Mouse (Mus musculus) heart, postnatal 0 days (tissue): ENCODE measurements around the gene Olfr1201. TPM values are rescaled to one million over a fixed set of nuclear protein-coding genes. Genes with fewer than 3 reads are reported as not detected.

ENCODE experiments used
- ATAC-seq: fragments of 200-750 bp; cut with Nextera tagmentation; 2 replicates; pipeline ENCODE4 v1.8.0; 2017; ENCODE audit warnings: low read depth, moderate number of reproducible peaks, moderate library complexity; ENCODE audit not compliant: insufficient read depth
- DNase-seq: peaks from one replicate; pipeline ENCODE4 v3.0.0-alpha.2; 2016; ENCODE audit warnings: low spot score
- H3K27ac ChIP-seq: fragments of 300-500 bp; sonication (generic); 2 replicates; pipeline ENCODE4 v1.5.1; 2014; ENCODE audit warnings: low read depth, mild to moderate bottlenecking
- H3K27me3 ChIP-seq: fragments of 300-500 bp; sonication (generic); 2 replicates; pipeline ENCODE4 v1.6.1; 2014; ENCODE audit warnings: low read length, mixed read lengths; ENCODE audit not compliant: control insufficient read depth, insufficient read depth
- H3K36me3 ChIP-seq: fragments of 300-500 bp; sonication (generic); replicated peaks from 2 replicates; pipeline ENCODE4 v1.6.1; 2014; ENCODE audit warnings: low read length, mixed read lengths; ENCODE audit not compliant: control insufficient read depth, insufficient read depth
- H3K4me1 ChIP-seq: fragments of 300-500 bp; sonication (generic); 2 replicates; pipeline ENCODE4 v1.6.1; 2014; ENCODE audit warnings: antibody characterized with exemption; ENCODE audit not compliant: control insufficient read depth, insufficient read depth
- H3K4me2 ChIP-seq: fragments of 300-500 bp; sonication (generic); 2 replicates; pipeline ENCODE4 v1.6.1; 2014; ENCODE audit warnings: low read depth, mild to moderate bottlenecking, low read length, moderate library complexity
- H3K4me3 ChIP-seq: fragments of 300-500 bp; sonication (generic); 2 replicates; pipeline ENCODE4 v1.5.1; 2014; ENCODE audit warnings: low read depth, low read length
- H3K9ac ChIP-seq: fragments of 300-500 bp; sonication (generic); replicated peaks from 2 replicates; pipeline ENCODE4 v1.6.1; 2014; ENCODE audit warnings: low read depth, low read length, mixed read lengths
- H3K9me3 ChIP-seq: fragments of 300-500 bp; sonication (generic); replicated peaks from 2 replicates; pipeline ENCODE4 v1.6.1; 2016; ENCODE audit warnings: low read length; ENCODE audit not compliant: control insufficient read depth
- CTCF ChIP-seq: IDR thresholded peaks from 2 replicates; pipeline ENCODE4 v1.5.1; 2016; ENCODE audit warnings: antibody characterized with exemption, control low read depth, low read depth
- EP300 ChIP-seq: IDR thresholded peaks from 2 replicates; pipeline ENCODE4 v1.6.1; 2016; ENCODE audit warnings: antibody characterized with exemption, low read depth
- WGBS: fragments of 180-500 bp; shearing (Covaris S2); extraction: QIAGEN DNeasy Blood & Tissue Kit; methylation state at CpG from one replicate; pipeline ENCODE4 v1.1.7; 2014; 5-methylcytosine and 5-hydroxymethylcytosine counted together
- polyA plus RNA-seq: library from polyadenylated mRNA; unstranded; fragments of >200 nt; fragmentation: Nextera tagmentation; extraction: Ambion mirVana; gene quantifications from 2 replicates; pipeline ENCODE4 v1.2.1, GENCODE M21; 2015
- total RNA-seq: library from RNA; depleted of rRNA; stranded (reverse); fragments of >200 nt; gene quantifications from 2 replicates; pipeline ENCODE4 v1.2.3, GENCODE M21; 2014; ENCODE audit warnings: low replicate concordance; rRNA removed

Gene Olfr1201
- total and polyA plus RNA-seq, 2 experiments from 2014 or later, result not detected

DNA sequence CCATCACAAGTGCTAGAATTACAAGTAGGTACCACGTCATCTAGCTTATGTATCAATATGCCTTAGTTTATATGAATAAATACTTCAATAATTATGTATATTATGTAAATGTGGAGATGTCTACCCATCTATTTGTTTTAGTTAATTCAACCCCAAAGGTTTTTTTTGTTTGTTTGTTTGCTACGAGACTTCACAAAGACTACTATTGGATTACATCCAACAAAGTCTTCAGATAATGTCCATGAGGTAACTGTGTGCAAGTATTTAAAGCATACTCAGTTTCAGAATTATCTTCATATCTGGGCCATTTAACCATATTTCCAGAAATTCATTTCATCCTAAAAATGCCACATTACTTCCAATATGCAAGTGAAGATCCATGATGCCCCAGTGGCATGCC lies 36.6 kb downstream of the Olfr1201 start, which contains the start of gene Olfr1205:
Gene Olfr1205, plus strand, starts transcription at position 301 of the 400 bp plus-strand sequence.
- DNase-seq, result no peak
- H3K4me3 ChIP-seq, result no peak within 1 kb of the TSS
- H3K9ac ChIP-seq, result no peak within 1 kb of the TSS
- TF ChIP-seq CTCF (no peak), EP300 (no peak)
- no peaks in the 10 kb centered on the region for H3K4me1 ChIP-seq
- ATAC-seq, result no peak
- 68% methylated on average over 2 of the region's 2 CpGs for WGBS
- H3K27me3 ChIP-seq, result no peaks in the 10 kb centered on the region
- H3K27ac ChIP-seq, result no peak within 1 kb of the TSS
- no peak within 1 kb of the TSS for H3K4me2 ChIP-seq
- H3K9me3 ChIP-seq, result no peaks in the 10 kb centered on the region
- no peaks in the 10 kb centered on the region for H3K36me3 ChIP-seq

DNA sequence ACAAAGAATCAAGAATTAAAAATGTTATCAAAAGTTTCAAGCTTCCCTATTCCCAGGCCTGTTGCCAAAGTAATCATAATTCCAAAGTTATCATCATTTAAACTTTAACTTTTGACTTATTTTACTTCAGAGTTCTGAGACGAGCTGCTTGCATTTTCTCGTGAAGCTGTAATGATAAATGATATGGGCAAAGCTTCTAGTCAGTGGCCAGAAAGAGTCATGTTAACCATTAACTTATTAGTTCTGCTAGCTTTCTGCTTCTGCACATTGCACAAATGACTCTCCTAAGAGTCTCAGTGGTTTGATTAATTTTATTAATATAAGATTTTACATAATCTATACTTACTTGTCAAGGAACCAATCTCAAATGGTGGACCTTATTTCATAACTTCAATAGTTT lies 45.6 kb downstream of the Olfr1201 start:
- WGBS, result 60% methylated on average over 2 of the region's 2 CpGs
- no peak overlapping the region for H3K4me3 ChIP-seq
- H3K9ac ChIP-seq, result no peak overlapping the region
- H3K36me3 ChIP-seq, result no peaks in the 10 kb centered on the region
- no peak overlapping the region for H3K4me2 ChIP-seq
- no peak overlapping the region for H3K27ac ChIP-seq
- no peaks in the 10 kb centered on the region for H3K4me1 ChIP-seq
- no peaks in the 10 kb centered on the region for H3K27me3 ChIP-seq
- ATAC-seq (no peak), DNase-seq (no peak)
- H3K9me3 ChIP-seq, result no peaks in the 10 kb centered on the region
- no peak for TF ChIP-seq EP300
- no peak for TF ChIP-seq CTCF

Other genes starting within 250 kb of the Olfr1201 start
- gene Olfr1188, start 236.1 kb upstream of the Olfr1201 start, total RNA-seq, result not detected in 2 replicates
- not detected in 2 replicates for gene Olfr1188, start 236.1 kb upstream of the Olfr1201 start, polyA plus RNA-seq
- gene Olfr1189, start 206.6 kb upstream of the Olfr1201 start, total RNA-seq, result not detected in 2 replicates
- gene Olfr1189, start 206.6 kb upstream of the Olfr1201 start, polyA plus RNA-seq, result not detected in 2 replicates
- gene Olfr1191-ps1, start 152.5 kb upstream of the Olfr1201 start, total RNA-seq, result not detected in 2 replicates
- gene Olfr1191-ps1, start 152.5 kb upstream of the Olfr1201 start, polyA plus RNA-seq, result not detected in 2 replicates
- gene Olfr1192-ps1, start 144.5 kb upstream of the Olfr1201 start, total RNA-seq, result not detected in 2 replicates
- not detected in 2 replicates for gene Olfr1192-ps1, start 144.5 kb upstream of the Olfr1201 start, polyA plus RNA-seq
- gene Olfr1193, start 117.4 kb upstream of the Olfr1201 start, total RNA-seq, result not detected in 2 replicates
- not detected in 2 replicates for gene Olfr1193, start 117.4 kb upstream of the Olfr1201 start, polyA plus RNA-seq
- not detected in 2 replicates for gene Olfr1195, start 103.8 kb upstream of the Olfr1201 start, total RNA-seq
- not detected in 2 replicates for gene Olfr1195, start 103.8 kb upstream of the Olfr1201 start, polyA plus RNA-seq
- gene Olfr1196, start 88.4 kb upstream of the Olfr1201 start, total RNA-seq, result not detected in 2 replicates
- gene Olfr1196, start 88.4 kb upstream of the Olfr1201 start, polyA plus RNA-seq, result not detected in 2 replicates
- gene Olfr1197, start 60.7 kb upstream of the Olfr1201 start, total RNA-seq, result not detected in 2 replicates
- gene Olfr1197, start 60.7 kb upstream of the Olfr1201 start, polyA plus RNA-seq, result not detected in 2 replicates
- gene Olfr1198, start 41.7 kb upstream of the Olfr1201 start, total RNA-seq, result not detected in 2 replicates
- not detected in 2 replicates for gene Olfr1198, start 41.7 kb upstream of the Olfr1201 start, polyA plus RNA-seq
- gene Olfr1199, start 32.6 kb upstream of the Olfr1201 start, total RNA-seq, result not detected in 2 replicates
- gene Olfr1199, start 32.6 kb upstream of the Olfr1201 start, polyA plus RNA-seq, result not detected in 2 replicates
- gene Olfr1200, start 22.5 kb upstream of the Olfr1201 start, total RNA-seq, result not detected in 2 replicates
- gene Olfr1200, start 22.5 kb upstream of the Olfr1201 start, polyA plus RNA-seq, result not detected in 2 replicates
- gene Olfr1202, start 21.5 kb downstream of the Olfr1201 start, total RNA-seq, result not detected in 2 replicates
- gene Olfr1202, start 21.5 kb downstream of the Olfr1201 start, polyA plus RNA-seq, result not detected in 2 replicates
- not detected in 2 replicates for gene Olfr1205, start 36.7 kb downstream of the Olfr1201 start, total RNA-seq
- gene Olfr1205, start 36.7 kb downstream of the Olfr1201 start, polyA plus RNA-seq, result not detected in 2 replicates
- gene Olfr1204, start 56.3 kb downstream of the Olfr1201 start, total RNA-seq, result not detected in 2 replicates
- not detected in 2 replicates for gene Olfr1204, start 56.3 kb downstream of the Olfr1201 start, polyA plus RNA-seq
- gene Olfr1206, start 70.2 kb downstream of the Olfr1201 start, total RNA-seq, result not detected in 2 replicates
- gene Olfr1206, start 70.2 kb downstream of the Olfr1201 start, polyA plus RNA-seq, result not detected in 2 replicates
- not detected in 2 replicates for gene Olfr1208, start 109.3 kb downstream of the Olfr1201 start, total RNA-seq
- not detected in 2 replicates for gene Olfr1208, start 109.3 kb downstream of the Olfr1201 start, polyA plus RNA-seq
- gene Olfr1209, start 122.1 kb downstream of the Olfr1201 start, total RNA-seq, result not detected in 2 replicates
- not detected in 2 replicates for gene Olfr1209, start 122.1 kb downstream of the Olfr1201 start, polyA plus RNA-seq
- gene Olfr1211, start 145.1 kb downstream of the Olfr1201 start, total RNA-seq, result not detected in 2 replicates
- gene Olfr1211, start 145.1 kb downstream of the Olfr1201 start, polyA plus RNA-seq, result not detected in 2 replicates
- not detected in 2 replicates for gene Olfr1212, start 160.9 kb downstream of the Olfr1201 start, total RNA-seq
- not detected in 2 replicates for gene Olfr1212, start 160.9 kb downstream of the Olfr1201 start, polyA plus RNA-seq
- gene Gm13762, start 187.2 kb downstream of the Olfr1201 start, total RNA-seq, result not detected in 2 replicates
- gene Gm13762, start 187.2 kb downstream of the Olfr1201 start, polyA plus RNA-seq, result not detected in 2 replicates
- gene Olfr1214, start 199.6 kb downstream of the Olfr1201 start, total RNA-seq, result not detected in 2 replicates
- not detected in 2 replicates for gene Olfr1214, start 199.6 kb downstream of the Olfr1201 start, polyA plus RNA-seq
- not detected in 2 replicates for gene Olfr1215, start 213.9 kb downstream of the Olfr1201 start, total RNA-seq
- gene Olfr1215, start 213.9 kb downstream of the Olfr1201 start, polyA plus RNA-seq, result not detected in 2 replicates
- gene Olfr1216, start 225.3 kb downstream of the Olfr1201 start, total RNA-seq, result not detected in 2 replicates
- not detected in 2 replicates for gene Olfr1216, start 225.3 kb downstream of the Olfr1201 start, polyA plus RNA-seq
- gene Olfr1217, start 239.0 kb downstream of the Olfr1201 start, total RNA-seq, result not detected in 2 replicates
- gene Olfr1217, start 239.0 kb downstream of the Olfr1201 start, polyA plus RNA-seq, result not detected in 2 replicates